Mouse (Mus musculus) heart, postnatal 0 days (tissue): ENCODE results near the gene Ninl. TPM values are rescaled to one million over a fixed set of nuclear protein-coding genes. Genes with fewer than 3 reads are reported as not detected.
"Not testable (repeated sequence)": the region's sequence is repeated elsewhere in the genome, so short reads cannot be mapped to it uniquely, and the experiment has no call there.

Experiments
- ATAC-seq: fragments of 200-750 bp; cut with Nextera tagmentation; 2 replicates; pipeline ENCODE4 v1.8.0; 2017; ENCODE audit warnings: low read depth, moderate number of reproducible peaks, moderate library complexity; ENCODE audit not compliant: insufficient read depth
- DNase-seq: peaks from one replicate; pipeline ENCODE4 v3.0.0-alpha.2; 2016; ENCODE audit warnings: low spot score
- H3K27ac ChIP-seq: fragments of 300-500 bp; sonication (generic); 2 replicates; pipeline ENCODE4 v1.5.1; 2014; ENCODE audit warnings: low read depth, mild to moderate bottlenecking
- H3K27me3 ChIP-seq: fragments of 300-500 bp; sonication (generic); 2 replicates; pipeline ENCODE4 v1.6.1; 2014; ENCODE audit warnings: low read length, mixed read lengths; ENCODE audit not compliant: control insufficient read depth, insufficient read depth
- H3K36me3 ChIP-seq: fragments of 300-500 bp; sonication (generic); replicated peaks from 2 replicates; pipeline ENCODE4 v1.6.1; 2014; ENCODE audit warnings: low read length, mixed read lengths; ENCODE audit not compliant: control insufficient read depth, insufficient read depth
- H3K4me1 ChIP-seq: fragments of 300-500 bp; sonication (generic); 2 replicates; pipeline ENCODE4 v1.6.1; 2014; ENCODE audit warnings: antibody characterized with exemption; ENCODE audit not compliant: control insufficient read depth, insufficient read depth
- H3K4me2 ChIP-seq: fragments of 300-500 bp; sonication (generic); 2 replicates; pipeline ENCODE4 v1.6.1; 2014; ENCODE audit warnings: low read depth, mild to moderate bottlenecking, low read length, moderate library complexity
- H3K4me3 ChIP-seq: fragments of 300-500 bp; sonication (generic); 2 replicates; pipeline ENCODE4 v1.5.1; 2014; ENCODE audit warnings: low read depth, low read length
- H3K9ac ChIP-seq: fragments of 300-500 bp; sonication (generic); replicated peaks from 2 replicates; pipeline ENCODE4 v1.6.1; 2014; ENCODE audit warnings: low read depth, low read length, mixed read lengths
- H3K9me3 ChIP-seq: fragments of 300-500 bp; sonication (generic); replicated peaks from 2 replicates; pipeline ENCODE4 v1.6.1; 2016; ENCODE audit warnings: low read length; ENCODE audit not compliant: control insufficient read depth
- CTCF ChIP-seq: IDR thresholded peaks from 2 replicates; pipeline ENCODE4 v1.5.1; 2016; ENCODE audit warnings: antibody characterized with exemption, control low read depth, low read depth
- EP300 ChIP-seq: IDR thresholded peaks from 2 replicates; pipeline ENCODE4 v1.6.1; 2016; ENCODE audit warnings: antibody characterized with exemption, low read depth
- WGBS: fragments of 180-500 bp; shearing (Covaris S2); extraction: QIAGEN DNeasy Blood & Tissue Kit; methylation state at CpG from one replicate; pipeline ENCODE4 v1.1.7; 2014; 5-methylcytosine and 5-hydroxymethylcytosine counted together
- polyA plus RNA-seq: library from polyadenylated mRNA; unstranded; fragments of >200 nt; fragmentation: Nextera tagmentation; extraction: Ambion mirVana; gene quantifications from 2 replicates; pipeline ENCODE4 v1.2.1, GENCODE M21; 2015
- total RNA-seq: library from RNA; depleted of rRNA; stranded (reverse); fragments of >200 nt; gene quantifications from 2 replicates; pipeline ENCODE4 v1.2.3, GENCODE M21; 2014; ENCODE audit warnings: low replicate concordance

Ninl gene
- total and polyA plus RNA-seq, 2 experiments from 2014 or later: 0.27 to 1.4 TPM

GRCm38 (mm10) chr2:150949652-150950051 is 89.5 kb downstream of the Ninl start:
- Histone ChIP-seq H3K4me2 (no peak overlapping the region), H3K9me3 (no peaks in the 10 kb centered on the region), H3K9ac (no peak overlapping the region), H3K27me3 (no peaks in the 10 kb centered on the region), H3K27ac (no peak overlapping the region), H3K4me3 (no peak overlapping the region), H3K36me3 (0 out of 2 replicates have a peak, but pooled peaks cover 1% of the 10 kb centered on the region), H3K4me1 (no peaks in the 10 kb centered on the region)
- 81% methylated on average over 3 of the region's 3 CpGs for WGBS
- TF ChIP-seq CTCF (no peak), EP300 (no peak)
- ATAC-seq (no peak), DNase-seq (no peak)

DNA sequence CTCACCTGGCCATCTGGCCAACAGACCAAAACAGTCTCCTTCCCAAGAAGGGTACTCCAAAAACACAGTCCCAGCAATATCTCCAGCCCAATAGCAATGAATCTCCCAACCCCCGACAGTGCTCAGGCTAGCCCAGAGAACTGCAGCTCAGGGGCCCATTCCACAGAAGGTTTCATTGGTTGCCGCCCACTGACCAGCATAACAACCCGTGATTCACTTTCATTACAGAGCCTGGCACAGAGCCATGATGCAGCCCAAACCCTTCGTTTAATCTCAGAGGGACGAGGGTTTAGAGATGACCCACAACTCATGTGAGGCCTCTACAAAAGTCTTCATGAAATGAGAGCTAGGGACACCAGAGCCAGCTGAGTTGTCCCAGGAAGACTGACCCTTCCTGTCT is 90.4 kb downstream of the Ninl start:
- ATAC-seq (no peak), DNase-seq (no peak)
- Histone ChIP-seq H3K36me3 (0 out of 2 replicates have a peak, but pooled peaks cover 3% of the 10 kb centered on the region), H3K9ac (no peak overlapping the region), H3K4me3 (no peak overlapping the region), H3K9me3 (no peaks in the 10 kb centered on the region), H3K4me2 (no peak overlapping the region), H3K4me1 (no peaks in the 10 kb centered on the region), H3K27me3 (no peaks in the 10 kb centered on the region), H3K27ac (no peak overlapping the region)
- 63% methylated on average over 5 of the region's 5 CpGs for WGBS
- TF ChIP-seq CTCF: no peak
- TF ChIP-seq EP300: no peak

DNA sequence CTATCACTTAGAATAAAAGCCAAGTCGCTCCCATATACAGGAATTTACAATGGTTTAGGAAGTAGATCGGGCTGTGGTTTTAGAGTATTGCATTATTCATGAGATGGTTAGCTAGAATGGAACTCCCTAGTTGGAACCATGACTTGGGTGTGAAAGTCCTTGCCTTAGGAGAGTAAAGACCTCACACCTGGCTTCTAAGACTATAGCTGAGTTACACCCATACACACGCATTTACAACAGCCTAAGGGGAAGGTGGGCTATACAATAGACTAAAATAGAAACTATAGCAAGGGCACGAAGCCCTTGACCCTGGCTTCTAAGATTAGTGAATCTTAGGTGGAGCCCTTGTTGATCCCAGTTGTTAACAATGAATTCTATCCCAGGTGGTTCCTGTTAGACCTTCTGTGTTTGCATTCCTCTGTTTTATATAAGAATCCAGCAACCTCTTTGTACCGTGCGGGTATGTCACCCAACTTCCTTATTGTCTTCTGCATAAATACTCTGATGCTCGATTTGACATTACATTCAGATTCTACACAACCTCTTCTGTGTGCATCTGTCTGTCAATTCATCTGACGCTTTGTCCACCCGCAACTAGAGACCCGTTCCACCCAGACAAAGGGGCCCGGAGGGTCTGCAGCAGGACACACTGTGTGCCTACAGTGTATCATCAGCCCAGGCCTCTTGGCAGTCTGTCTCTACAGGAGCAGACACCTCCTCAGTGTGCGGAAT is 91.1 kb downstream of the Ninl start:
- not testable (repeated sequence) for ATAC-seq, H3K36me3 ChIP-seq

GRCm38 (mm10) chr2:150947341-150947740 is 91.8 kb downstream of the Ninl start:
- ATAC-seq, H3K4me3 ChIP-seq, H3K4me2 ChIP-seq: not testable (repeated sequence)

More for the DNA sequence above, 91.1 kb downstream of the Ninl start:
- not testable (repeated sequence) for H3K9ac ChIP-seq, H3K4me1 ChIP-seq, DNase-seq, H3K27ac ChIP-seq, H3K27me3 ChIP-seq, H3K9me3 ChIP-seq, H3K4me2 ChIP-seq, H3K4me3 ChIP-seq
- 81% methylated on average over 12 of the region's 12 CpGs for WGBS

DNA sequence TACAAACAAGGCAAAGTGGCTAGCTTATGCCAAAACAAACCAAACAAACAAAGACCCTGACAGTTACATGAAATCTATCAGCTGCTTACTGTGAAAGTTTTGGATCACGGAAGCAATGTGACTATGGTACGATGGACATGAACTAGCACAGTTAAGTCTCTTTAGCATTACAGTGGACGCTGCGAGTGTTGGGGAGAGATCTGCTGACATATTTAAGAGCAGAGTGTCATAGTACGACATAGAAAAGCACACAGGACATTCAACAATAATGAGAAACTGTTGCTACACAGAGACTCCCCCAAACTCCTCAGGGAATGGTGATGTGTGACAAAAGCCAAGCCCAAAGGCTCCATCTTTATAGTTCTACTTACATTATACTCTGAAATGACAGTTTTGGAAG is 95.2 kb downstream of the Ninl start:
- Histone ChIP-seq H3K36me3 (0 out of 2 replicates have a peak, but pooled peaks cover 3% of the 10 kb centered on the region), H3K4me1 (no peaks in the 10 kb centered on the region), H3K27ac (no peak overlapping the region), H3K27me3 (no peaks in the 10 kb centered on the region), H3K4me2 (no peak overlapping the region), H3K9me3 (no peaks in the 10 kb centered on the region), H3K4me3 (no peak overlapping the region), H3K9ac (no peak overlapping the region)
- ATAC-seq (no peak), DNase-seq (no peak)
- WGBS: 83% methylated on average over 5 of the region's 5 CpGs
- TF ChIP-seq EP300: no peak
- no peak for TF ChIP-seq CTCF

More at GRCm38 (mm10) chr2:150947341-150947740, 91.8 kb downstream of the Ninl start:
- WGBS: 86% methylated on average over 5 of the region's 5 CpGs
- not testable (repeated sequence) for H3K27me3 ChIP-seq, H3K36me3 ChIP-seq, H3K9me3 ChIP-seq, H3K9ac ChIP-seq, H3K27ac ChIP-seq, DNase-seq, H3K4me1 ChIP-seq

GRCm38 (mm10) chr2:150934659-150935058 is 104.5 kb downstream of the Ninl start:
- Histone ChIP-seq H3K4me2 (no peak overlapping the region), H3K4me3 (no peak overlapping the region), H3K9me3 (no peaks in the 10 kb centered on the region), H3K27ac (no peak overlapping the region), H3K9ac (no peak overlapping the region), H3K36me3 (no peaks in the 10 kb centered on the region), H3K4me1 (no peaks in the 10 kb centered on the region), H3K27me3 (no peaks in the 10 kb centered on the region)
- DNase-seq (no peak), ATAC-seq (no peak)
- 90% methylated on average over 4 of the region's 4 CpGs for WGBS
- TF ChIP-seq EP300 (no peak), CTCF (no peak)
